Mouse (Mus musculus) MEL (cell line): ENCODE results near the gene Glis1. TPM values are rescaled to one million over a fixed set of nuclear protein-coding genes. Genes with fewer than 3 reads are reported as not detected.

Experiments
- DNase-seq: peaks from one replicate; pipeline ENCODE4 v3.0.0; 2011; ENCODE audit warnings: low read depth, low spot score
- H3K27ac ChIP-seq: 2 replicates; pipeline ENCODE4 v1.5.1; 2012; ENCODE audit warnings: low read depth, mild to moderate bottlenecking, control low read depth, low read length, moderate library complexity; ENCODE audit not compliant: control insufficient read depth
- H3K27me3 ChIP-seq, 2 experiments: fragments of 150-350 bp in 1 of 2; sonication (generic) in 1 of 2; 2 replicates each; pipeline ENCODE4 v1.6.1; 2012; ENCODE audit warnings: low read length in 2 of 2, mild to moderate bottlenecking in 2 of 2, improper control_type of control experiment in 1 of 2, moderate library complexity in 1 of 2; ENCODE audit not compliant: insufficient read depth in 2 of 2, control insufficient read depth in 1 of 2
- H3K36me3 ChIP-seq, 2 experiments: 2 replicates each; pipeline ENCODE4 v1.6.1; 2012 to 2014; ENCODE audit warnings: low read length in 2 of 2, improper control_type of control experiment in 1 of 2, inconsistent platforms in 1 of 2, mild to moderate bottlenecking in 1 of 2; ENCODE audit not compliant: insufficient read depth in 2 of 2, control insufficient read depth in 1 of 2
- H3K4me1 ChIP-seq, 2 experiments: fragments of 150-350 bp in 1 of 2; sonication (generic) in 1 of 2; 2 replicates each; pipeline ENCODE4 v1.6.1; 2012; ENCODE audit warnings: low read length in 2 of 2, improper control_type of control experiment in 1 of 2, mild to moderate bottlenecking in 1 of 2; ENCODE audit not compliant: insufficient read depth in 2 of 2, control insufficient read depth in 1 of 2
- H3K4me3 ChIP-seq, 2 experiments: fragments of 150-350 bp in 1 of 2; sonication (generic) in 1 of 2; 2 replicates each; pipeline ENCODE4 v1.5.1; 2012; ENCODE audit warnings: low read depth in 2 of 2, low read length in 2 of 2, mild to moderate bottlenecking in 2 of 2, moderate library complexity in 2 of 2, control low read depth in 1 of 2, improper control_type of control experiment in 1 of 2; ENCODE audit not compliant: control insufficient read depth in 1 of 2, insufficient read depth in 1 of 2
- H3K79me2 ChIP-seq: 2 replicates; pipeline ENCODE4 v1.6.1; 2012; ENCODE audit warnings: mild to moderate bottlenecking, low read length, moderate library complexity; ENCODE audit not compliant: control insufficient read depth, poor library complexity, insufficient read depth
- H3K9ac ChIP-seq: 2 replicates; pipeline ENCODE4 v1.6.1; 2012; ENCODE audit warnings: low read depth, mild to moderate bottlenecking, control low read depth, low read length, moderate library complexity; ENCODE audit not compliant: control insufficient read depth, poor library complexity, severe bottlenecking
- H3K9me3 ChIP-seq: fragments of 150-350 bp; sonication (generic); replicated peaks from 2 replicates; pipeline ENCODE4 v1.6.1; 2012; ENCODE audit warnings: mild to moderate bottlenecking, low read length, improper control_type of control experiment, moderate library complexity; ENCODE audit not compliant: insufficient read depth
- CHD1 ChIP-seq: IDR thresholded peaks from 2 replicates; pipeline ENCODE4 v1.6.1; 2012; ENCODE audit warnings: low read depth, mild to moderate bottlenecking, inconsistent platforms, low read length, improper control_type of control experiment
- CHD2 ChIP-seq: IDR thresholded peaks from 2 replicates; pipeline ENCODE4 v1.6.1; 2011; ENCODE audit warnings: low read length, improper control_type of control experiment
- CTCF ChIP-seq, 3 experiments: IDR thresholded peaks in 2 of 3; conservative IDR thresholded peaks in 1 of 3; 2 replicates each; pipeline ENCODE4 v1.5.1; 2011 to 2012; ENCODE audit warnings: low read length in 3 of 3, low read depth in 2 of 3, mild to moderate bottlenecking in 2 of 3, improper control_type of control experiment in 1 of 3, inconsistent platforms in 1 of 3, mixed read lengths in 1 of 3, moderate library complexity in 1 of 3; ENCODE audit not compliant: control insufficient read depth in 1 of 3, insufficient read depth in 1 of 3, poor library complexity in 1 of 3, severe bottlenecking in 1 of 3
- E2F4 ChIP-seq: IDR thresholded peaks from 2 replicates; pipeline ENCODE4 v1.6.1; 2011; ENCODE audit warnings: low read depth, low read length, improper control_type of control experiment, borderline replicate concordance
- EP300 ChIP-seq, 2 experiments: IDR thresholded peaks; 2 replicates each; pipeline ENCODE4 v1.6.1; 2011; ENCODE audit warnings: improper control_type of control experiment in 2 of 2, low read length in 2 of 2, low read depth in 1 of 2, mild to moderate bottlenecking in 1 of 2
- HCFC1 ChIP-seq: IDR thresholded peaks from 2 replicates; pipeline ENCODE4 v1.6.1; 2012; ENCODE audit warnings: low read depth, mild to moderate bottlenecking, inconsistent platforms, low read length, improper control_type of control experiment, moderate library complexity
- KAT2A ChIP-seq: conservative IDR thresholded peaks from 2 replicates; pipeline ENCODE4 v1.6.1; 2012; ENCODE audit warnings: low read depth, low read length, improper control_type of control experiment, inconsistent platforms
- MXI1 ChIP-seq: IDR thresholded peaks from 2 replicates; pipeline ENCODE4 v1.6.1; 2011; ENCODE audit warnings: mild to moderate bottlenecking, low read depth, low read length, improper control_type of control experiment
- MYB ChIP-seq: IDR thresholded peaks from 2 replicates; pipeline ENCODE4 v1.6.1; 2011; ENCODE audit warnings: mild to moderate bottlenecking, low read depth, low read length, improper control_type of control experiment
- MYC ChIP-seq: IDR thresholded peaks from 2 replicates; pipeline ENCODE4 v1.6.1; 2011; ENCODE audit warnings: low read depth, mild to moderate bottlenecking, low read length, improper control_type of control experiment, moderate library complexity
- RAD21 ChIP-seq: IDR thresholded peaks from 2 replicates; pipeline ENCODE4 v1.6.1; 2011; ENCODE audit warnings: mild to moderate bottlenecking, low read depth, low read length, improper control_type of control experiment
- RCOR1 ChIP-seq: IDR thresholded peaks from 2 replicates; pipeline ENCODE4 v1.6.1; 2012; ENCODE audit warnings: low read depth, mild to moderate bottlenecking, inconsistent platforms, low read length, improper control_type of control experiment
- SMC3 ChIP-seq: IDR thresholded peaks from 2 replicates; pipeline ENCODE4 v1.6.1; 2011; ENCODE audit warnings: low read depth, low read length, improper control_type of control experiment
- TCF12 ChIP-seq: IDR thresholded peaks from 2 replicates; pipeline ENCODE4 v1.6.1; 2014; ENCODE audit warnings: low read depth, mild to moderate bottlenecking, inconsistent platforms, low read length, improper control_type of control experiment, moderate library complexity
- USF1 ChIP-seq: IDR thresholded peaks from 2 replicates; pipeline ENCODE4 v1.6.1; 2014; ENCODE audit warnings: low read depth, mild to moderate bottlenecking, inconsistent platforms, low read length, improper control_type of control experiment, moderate library complexity
- ZC3H11A ChIP-seq: IDR thresholded peaks from 2 replicates; pipeline ENCODE4 v1.6.1; 2012; ENCODE audit warnings: low read depth, mild to moderate bottlenecking, inconsistent platforms, low read length, improper control_type of control experiment
- ZKSCAN1 ChIP-seq: IDR thresholded peaks from 2 replicates; pipeline ENCODE4 v1.6.1; 2012; ENCODE audit warnings: low read depth, mild to moderate bottlenecking, inconsistent platforms, low read length, improper control_type of control experiment, moderate library complexity
- ZNF384 ChIP-seq: IDR thresholded peaks from 2 replicates; pipeline ENCODE4 v1.6.1; 2012; ENCODE audit warnings: low read depth, mild to moderate bottlenecking, inconsistent platforms, low read length, improper control_type of control experiment
- polyA plus RNA-seq, 2 experiments: library from polyadenylated mRNA; stranded (reverse) in 1 of 2; unstranded in 1 of 2; fragments of >175 nt in 1 of 2; fragments of >200 nt in 1 of 2; gene quantifications; 2 replicates each; pipeline versions ENCODE4 v1.2.1 to v1.2.4; 2012; ENCODE audit warnings: low replicate concordance in 2 of 2, low read depth in 1 of 2; ENCODE audit not compliant: insufficient read length in 2 of 2, insufficient read depth in 1 of 2, missing spikeins in 1 of 2
- total RNA-seq: library from RNA; depleted of rRNA; stranded (reverse); fragments of 300-350 nt; gene quantifications from 2 replicates; pipeline ENCODE4 v1.2.3, GENCODE M21; 2012

The Glis1 gene
- total and polyA plus RNA-seq, 3 experiments, result 0.46 to 0.93 TPM; not detected in 1

GRCm38 (mm10) chr4:107448481-107448880, 14.1 kb downstream of the Glis1 start:
- no peaks in the 10 kb centered on the region for H3K27me3 ChIP-seq

GRCm38 (mm10) chr4:107449519-107449918, 15.1 kb downstream of the Glis1 start:
- Histone ChIP-seq H3K27me3 (no peaks in the 10 kb centered on the region), H3K79me2 (no peaks in the 10 kb centered on the region), H3K9ac (no peak overlapping the region), H3K36me3 (no peaks in the 10 kb centered on the region), H3K4me1 (no peaks in the 10 kb centered on the region), H3K9me3 (no peaks in the 10 kb centered on the region), H3K4me3 (no peak overlapping the region), H3K27ac (no peak overlapping the region)
- no peak for TF ChIP-seq E2F4
- no peak for TF ChIP-seq ZNF384
- no peak for DNase-seq

More at GRCm38 (mm10) chr4:107448481-107448880, 14.1 kb downstream of the Glis1 start:
- peak; percentile 23 for DNase-seq
- Histone ChIP-seq H3K27ac (no peak overlapping the region), H3K79me2 (no peaks in the 10 kb centered on the region), H3K9ac (no peak overlapping the region), H3K4me3 (no peak overlapping the region), H3K36me3 (no peaks in the 10 kb centered on the region), H3K9me3 (no peaks in the 10 kb centered on the region), H3K4me1 (no peaks in the 10 kb centered on the region)
- no peak for TF ChIP-seq TCF12
- TF ChIP-seq HCFC1, result no peak
- peak; percentile 12 to 62 (median 55); a peak in 5 of 6 replicates for TF ChIP-seq CTCF (IDR thresholded peaks at IDR 0.05 in 2 of 3, conservative IDR thresholded peaks at IDR 0.05 in 1 of 3; ENCODE audit: control insufficient read depth in 1 of 3, insufficient read depth in 1 of 3, low read depth in 2 of 3, low read length in 3 of 3, poor library complexity in 1 of 3, severe bottlenecking in 1 of 3)
- no peak for TF ChIP-seq RCOR1
- TF ChIP-seq SMC3, result peak; percentile 45
- TF ChIP-seq EP300 (IDR thresholded peaks at IDR 0.05; ENCODE audit: low read depth in 1 of 2, low read length in 2 of 2), result no peak
- TF ChIP-seq USF1, result no peak
- TF ChIP-seq CHD1, result no peak
- peak; percentile 27; the same call in 1 of the 2 replicates for TF ChIP-seq ZC3H11A
- TF ChIP-seq RAD21, result peak; percentile 32

GRCm38 (mm10) chr4:107452266-107453015, 18.1 kb downstream of the Glis1 start:
- H3K79me2 ChIP-seq, result no peaks in the 10 kb centered on the region
- no peak overlapping the region for H3K4me3 ChIP-seq
- H3K4me1 ChIP-seq, result peaks cover 2 to 4% of the 10 kb centered on the region in 2 experiments; a peak in 2 of 4 replicates
- no peak for TF ChIP-seq CHD2
- TF ChIP-seq MYC, result no peak
- no peak for TF ChIP-seq TCF12
- TF ChIP-seq SMC3, result no peak
- no peak for TF ChIP-seq MYB
- no peak for TF ChIP-seq MXI1
- no peak for TF ChIP-seq CTCF (IDR thresholded peaks at IDR 0.05 in 2 of 3, conservative IDR thresholded peaks at IDR 0.05 in 1 of 3; ENCODE audit: control insufficient read depth in 1 of 3, insufficient read depth in 1 of 3, low read depth in 2 of 3, low read length in 3 of 3, poor library complexity in 1 of 3, severe bottlenecking in 1 of 3)
- TF ChIP-seq E2F4, result no peak
- no peak for TF ChIP-seq ZKSCAN1
- TF ChIP-seq KAT2A, result no peak
- TF ChIP-seq HCFC1, result no peak
- TF ChIP-seq USF1, result no peak
- TF ChIP-seq RCOR1, result no peak
- TF ChIP-seq, all 39 proteins: peak for 0
- no peak for DNase-seq
- Histone ChIP-seq H3K27me3 (no peaks in the 10 kb centered on the region), H3K27ac (no peak overlapping the region), H3K9ac (no peak overlapping the region), H3K36me3 (0 out of 4 replicates have a peak, but pooled peaks cover 0 to 2% of the 10 kb centered on the region in 2 experiments), H3K9me3 (no peaks in the 10 kb centered on the region)
